Mouse (Mus musculus): Measurements from ENCODE around the gene Src. TPM values are rescaled to one million over a fixed set of nuclear protein-coding genes. Genes with fewer than 3 reads are reported as not detected.

The Src gene
- total RNA-seq, 2 experiments from 2014 or later, result 0.26 TPM; not detected in 1

DNA sequence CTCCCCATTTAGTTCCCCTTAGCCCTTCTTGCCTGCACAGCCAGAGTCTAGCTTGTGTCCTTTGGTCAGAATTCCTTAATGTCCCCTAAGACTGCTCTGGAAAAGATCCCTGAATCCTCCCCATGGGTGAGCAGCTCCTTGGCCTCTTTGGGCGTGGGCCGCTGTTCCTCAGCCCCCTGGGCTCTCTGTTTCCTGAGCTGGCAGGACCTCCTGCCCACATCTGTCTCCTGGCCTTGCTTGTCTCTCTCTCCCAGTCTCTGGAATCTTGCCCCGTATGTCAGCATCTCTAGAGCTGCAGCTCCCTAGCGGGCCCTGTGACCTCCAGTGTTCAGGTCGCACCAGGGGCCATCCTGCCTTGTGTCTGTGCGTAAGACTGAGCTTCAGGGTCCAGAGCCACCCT lies 101.2 kb downstream of the Src start:
- ATAC-seq (ENCODE audit: poor library complexity, severe bottlenecking), result no peak

DNA sequence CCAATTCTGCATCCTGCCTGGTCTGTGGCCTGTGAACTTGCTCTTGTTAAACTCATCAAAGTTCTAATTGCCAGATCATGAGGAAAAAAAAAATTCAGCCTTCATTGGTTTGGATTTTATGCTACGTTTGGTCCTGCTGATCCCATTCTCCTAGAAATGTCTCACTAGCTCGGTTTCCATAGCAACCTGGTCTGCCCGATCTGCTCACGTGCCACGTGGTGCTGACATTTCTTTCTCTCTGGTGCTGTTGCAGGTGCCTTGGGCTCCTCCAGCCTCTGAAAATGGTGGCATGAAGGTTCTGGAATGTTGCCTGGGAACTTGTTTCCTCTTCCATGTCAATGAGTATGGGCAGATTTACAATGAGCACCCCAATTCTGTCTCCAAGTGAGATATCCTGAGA lies 102.3 kb downstream of the Src start:
- ATAC-seq (ENCODE audit: poor library complexity, severe bottlenecking), result no peak

Other genes with a start within 250 kb of the Src start
- 94.0 and 94.1 TPM in 2 replicates for gene Rbl1, start 213.9 kb upstream of the Src start, total RNA-seq (2015)
- gene Rbl1, start 213.9 kb upstream of the Src start, total RNA-seq (2017), result 88.4 and 90.3 TPM in 2 replicates
- gene Rpn2, start 139.4 kb upstream of the Src start, total RNA-seq (2015), result 196 and 210 TPM in 2 replicates
- 198 and 213 TPM in 2 replicates for gene Rpn2, start 139.4 kb upstream of the Src start, total RNA-seq (2017)
- 0.18 and 0.75 TPM in 2 replicates for gene Mroh8, start 138.9 kb upstream of the Src start, total RNA-seq (2015)
- gene Mroh8, start 138.9 kb upstream of the Src start, total RNA-seq (2017), result 0.11 and 0.33 TPM in 2 replicates
- gene Ghrh, start 70.9 kb upstream of the Src start, total RNA-seq (2015), result not detected in 2 replicates
- gene Ghrh, start 70.9 kb upstream of the Src start, total RNA-seq (2017), result not detected in 2 replicates
- 18.7 and 21.5 TPM in 2 replicates for gene Manbal, start 50.9 kb upstream of the Src start, total RNA-seq (2015)
- 9.3 and 10.5 TPM in 2 replicates for gene Manbal, start 50.9 kb upstream of the Src start, total RNA-seq (2017)
- gene Nnat, start 141.6 kb downstream of the Src start, total RNA-seq (2015), result not detected in 2 replicates
- not detected in 2 replicates for gene Nnat, start 141.6 kb downstream of the Src start, total RNA-seq (2017)
- 10.2 and 13.5 TPM in 2 replicates for gene Blcap, start 152.8 kb downstream of the Src start, total RNA-seq (2015)
- 7.8 and 19.2 TPM in 2 replicates for gene Blcap, start 152.8 kb downstream of the Src start, total RNA-seq (2017)

All from megakaryocyte, adult 5-6 weeks (primary cell).